Mouse (Mus musculus) myocyte (in vitro differentiated cells): ENCODE data around the gene Gm42372.

Source experiments
- MAX ChIP-seq: IDR thresholded peaks from one replicate; pipeline ENCODE4 v1.6.1; 2011; ENCODE audit warnings: low read depth, mild to moderate bottlenecking, control low read depth
- MYOD1 ChIP-seq, 3 experiments: IDR thresholded peaks; one replicate each; pipeline ENCODE4 v1.6.1; 2011; ENCODE audit warnings: control low read depth in 2 of 3, low read depth in 2 of 3, mild to moderate bottlenecking in 2 of 3, moderate library complexity in 1 of 3; ENCODE audit not compliant: insufficient read length in 2 of 3, control insufficient read depth in 1 of 3
- MYOG ChIP-seq, 3 experiments: IDR thresholded peaks; one replicate each; pipeline ENCODE4 v1.6.1; 2011; ENCODE audit warnings: control low read depth in 2 of 3, low read depth in 2 of 3, mild to moderate bottlenecking in 2 of 3; ENCODE audit not compliant: insufficient read length in 2 of 3, control insufficient read depth in 1 of 3, insufficient read depth in 1 of 3
- POLR2A ChIP-seq: IDR thresholded peaks from one replicate; pipeline ENCODE4 v1.6.1; 2011; ENCODE audit warnings: low read depth, mild to moderate bottlenecking, control low read depth, moderate library complexity; ENCODE audit not compliant: insufficient read length
- SRF ChIP-seq: IDR thresholded peaks from one replicate; pipeline ENCODE4 v1.6.1; 2011; ENCODE audit warnings: low read depth; ENCODE audit not compliant: control insufficient read depth, insufficient read length
- TCF12 ChIP-seq: IDR thresholded peaks from one replicate; pipeline ENCODE4 v1.6.1; 2011; ENCODE audit warnings: mild to moderate bottlenecking, control low read depth; ENCODE audit not compliant: poor library complexity, insufficient read depth, severe bottlenecking

DNA sequence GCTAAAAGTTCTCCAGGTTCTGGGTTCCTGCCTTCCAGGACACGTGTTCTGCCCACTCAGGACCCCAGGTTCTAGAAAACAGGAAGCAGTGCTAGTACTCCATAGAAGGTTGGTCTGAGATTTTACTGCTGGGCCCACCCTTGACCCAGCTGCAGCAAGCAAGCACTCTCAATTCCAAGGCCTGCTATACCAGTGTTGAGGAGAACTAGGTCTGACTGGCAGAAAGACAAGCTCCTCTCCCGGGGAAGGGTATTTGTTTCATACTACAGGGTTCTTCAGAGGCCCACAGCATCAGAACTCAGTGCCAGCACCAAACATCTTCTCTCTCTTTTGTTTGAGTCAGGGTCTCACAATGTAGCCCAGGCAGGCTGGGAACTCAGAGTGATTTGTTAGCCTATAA lies 35.0 kb downstream of the Gm42372 start:
- TF ChIP-seq TCF12 (no peak), MAX (no peak), POLR2A (no peak), SRF (no peak), MYOG (IDR thresholded peaks at IDR 0.05; ENCODE audit: control insufficient read depth in 1 of 3, insufficient read depth in 1 of 3, insufficient read length in 2 of 3, low read depth in 2 of 3) (no peak), MYOD1 (IDR thresholded peaks at IDR 0.05; ENCODE audit: control insufficient read depth in 1 of 3, insufficient read length in 2 of 3, low read depth in 2 of 3) (no peak)
